Mouse (Mus musculus) central nervous system, embryonic 11.5 days (tissue): ENCODE measurements around the gene Gm5169. TPM values are rescaled to one million over a fixed set of nuclear protein-coding genes. Genes with fewer than 3 reads are reported as not detected.

Source experiments
- polyA plus RNA-seq: library from polyadenylated mRNA; depleted of rRNA; stranded (reverse); fragments of >200 nt; gene quantifications from 2 replicates; pipeline ENCODE4 v1.2.3, GENCODE M21; 2012; rRNA removed

The Gm5169 gene
- polyA plus RNA-seq = not detected in 2 replicates

GRCm38 (mm10) chrX:25301355-25301754, at the start of gene Gm5169:
Gene Gm5169, minus strand, starts transcription at chrX:25301455.

